Mouse (Mus musculus): ENCODE measurements around the gene Gabrg3. TPM values are rescaled to one million over a fixed set of nuclear protein-coding genes. Genes with fewer than 3 reads are reported as not detected.
A peak's percentile ranks its signal among the peaks of the same experiment; 100 is the strongest.

Gabrg3 gene
- polyA plus RNA-seq (2014; fragmentation: Nextera tagmentation; extraction: Ambion mirVana), result 0.09 and 0.43 TPM in 2 replicates

GRCm38 (mm10) chr7:57386517-57387340 lies at the start of gene Gabrg3:
TSS of gene Gabrg3 (minus strand) at chr7:57387188.
- ATAC-seq (replicated peaks; ENCODE audit: low FRiP score), result no peak
- peaks cover 23% of the 10 kb centered on the region for H3K27me3 ChIP-seq (replicated peaks; ENCODE audit: control insufficient read depth, insufficient read depth, low read length)
- H3K9ac ChIP-seq (ENCODE audit: low read depth, low read length), result no peak within 1 kb of the TSS
- no peak for DNase-seq (ENCODE audit: low spot score)
- H3K9me3 ChIP-seq (ENCODE audit: control insufficient read depth, low read length), result no peaks in the 10 kb centered on the region
- no peaks in the 10 kb centered on the region for H3K36me3 ChIP-seq (ENCODE audit: control insufficient read depth, insufficient read depth, low read length)
- H3K4me1 ChIP-seq (replicated peaks; ENCODE audit: control insufficient read depth, insufficient read depth, low read length), result no peaks in the 10 kb centered on the region
- peak within 1 kb of the TSS; percentile 76 for H3K4me2 ChIP-seq
- WGBS, result 4% methylated on average over 70 of the region's 71 CpGs
- H3K4me3 ChIP-seq (ENCODE audit: low read depth, low read length), result peak within 1 kb of the TSS; percentile 47
- no peak within 1 kb of the TSS for H3K27ac ChIP-seq (ENCODE audit: low read depth, low read length)

- Histone ChIP-seq H3K27me3 (replicated peaks; ENCODE audit: control insufficient read depth, insufficient read depth, low read length) (no peaks in the 10 kb centered on the region), H3K36me3 (ENCODE audit: control insufficient read depth, insufficient read depth, low read length) (no peaks in the 10 kb centered on the region), H3K9ac (ENCODE audit: low read depth, low read length) (no peak overlapping the region), H3K4me2 (no peak overlapping the region), H3K9me3 (ENCODE audit: control insufficient read depth, low read length) (no peaks in the 10 kb centered on the region), H3K4me3 (ENCODE audit: low read depth, low read length) (no peak overlapping the region), H3K27ac (ENCODE audit: low read depth, low read length) (no peak overlapping the region), H3K4me1 (replicated peaks; ENCODE audit: control insufficient read depth, insufficient read depth, low read length) (no peaks in the 10 kb centered on the region)
- no peak for DNase-seq (ENCODE audit: low spot score)
- WGBS, result 81% methylated on average over 1 of the region's 1 CpGs
- ATAC-seq (replicated peaks; ENCODE audit: low FRiP score), result no peak
These were observed 35.7 kb upstream of the Gabrg3 start for GRCm38 (mm10) chr7:57422675-57423074.

- WGBS, result 67% methylated on average over 1 of the region's 1 CpGs
- ATAC-seq (replicated peaks; ENCODE audit: low FRiP score), result no peak
- no peaks in the 10 kb centered on the region for H3K27me3 ChIP-seq (replicated peaks; ENCODE audit: control insufficient read depth, insufficient read depth, low read length)
- no peaks in the 10 kb centered on the region for H3K36me3 ChIP-seq (ENCODE audit: control insufficient read depth, insufficient read depth, low read length)
- no peak overlapping the region for H3K27ac ChIP-seq (ENCODE audit: low read depth, low read length)
- no peak for DNase-seq (ENCODE audit: low spot score)
- no peak overlapping the region for H3K4me2 ChIP-seq
- H3K4me1 ChIP-seq (replicated peaks; ENCODE audit: control insufficient read depth, insufficient read depth, low read length), result no peaks in the 10 kb centered on the region
- H3K4me3 ChIP-seq (ENCODE audit: low read depth, low read length), result no peak overlapping the region
- H3K9ac ChIP-seq (ENCODE audit: low read depth, low read length), result no peak overlapping the region
- H3K9me3 ChIP-seq (ENCODE audit: control insufficient read depth, low read length), result no peaks in the 10 kb centered on the region
These were observed 34.1 kb upstream of the Gabrg3 start for GRCm38 (mm10) chr7:57421044-57421443.

- Histone ChIP-seq H3K36me3 (ENCODE audit: control insufficient read depth, insufficient read depth, low read length) (no peaks in the 10 kb centered on the region), H3K4me2 (no peak within 1 kb of the TSS), H3K4me3 (ENCODE audit: low read depth, low read length) (no peak within 1 kb of the TSS), H3K9ac (ENCODE audit: low read depth, low read length) (no peak within 1 kb of the TSS), H3K9me3 (ENCODE audit: control insufficient read depth, low read length) (no peaks in the 10 kb centered on the region), H3K4me1 (replicated peaks; ENCODE audit: control insufficient read depth, insufficient read depth, low read length) (no peaks in the 10 kb centered on the region), H3K27ac (ENCODE audit: low read depth, low read length) (no peak within 1 kb of the TSS), H3K27me3 (replicated peaks; ENCODE audit: control insufficient read depth, insufficient read depth, low read length) (no peaks in the 10 kb centered on the region)
- no peak for DNase-seq (ENCODE audit: low spot score)
- 84% methylated on average over 2 of the region's 2 CpGs for WGBS
- no peak for ATAC-seq (replicated peaks; ENCODE audit: low FRiP score)
These were observed 32.4 kb upstream of the Gabrg3 start, which contains the start of gene Gabrb3 for GRCm38 (mm10) chr7:57419392-57419791. TSS of gene Gabrb3 (plus strand) at chr7:57419692.

GRCm38 (mm10) chr7:57412896-57413295 lies 25.9 kb upstream of the Gabrg3 start:
- Histone ChIP-seq H3K9me3 (ENCODE audit: control insufficient read depth, low read length) (no peaks in the 10 kb centered on the region), H3K27ac (ENCODE audit: low read depth, low read length) (no peak overlapping the region), H3K4me2 (no peak overlapping the region), H3K4me3 (ENCODE audit: low read depth, low read length) (no peak overlapping the region), H3K27me3 (replicated peaks; ENCODE audit: control insufficient read depth, insufficient read depth, low read length) (no peaks in the 10 kb centered on the region), H3K36me3 (ENCODE audit: control insufficient read depth, insufficient read depth, low read length) (no peaks in the 10 kb centered on the region), H3K9ac (ENCODE audit: low read depth, low read length) (no peak overlapping the region), H3K4me1 (replicated peaks; ENCODE audit: control insufficient read depth, insufficient read depth, low read length) (no peaks in the 10 kb centered on the region)
- DNase-seq (ENCODE audit: low spot score) (no peak), ATAC-seq (replicated peaks; ENCODE audit: low FRiP score) (no peak)
- WGBS, result 32% methylated on average over 1 of the region's 1 CpGs

- Histone ChIP-seq H3K4me1 (replicated peaks; ENCODE audit: control insufficient read depth, insufficient read depth, low read length) (no peaks in the 10 kb centered on the region), H3K4me3 (ENCODE audit: low read depth, low read length) (no peak overlapping the region), H3K36me3 (ENCODE audit: control insufficient read depth, insufficient read depth, low read length) (no peaks in the 10 kb centered on the region), H3K9me3 (ENCODE audit: control insufficient read depth, low read length) (no peaks in the 10 kb centered on the region), H3K27ac (ENCODE audit: low read depth, low read length) (no peak overlapping the region), H3K4me2 (no peak overlapping the region), H3K27me3 (replicated peaks; ENCODE audit: control insufficient read depth, insufficient read depth, low read length) (no peaks in the 10 kb centered on the region), H3K9ac (ENCODE audit: low read depth, low read length) (no peak overlapping the region)
- DNase-seq (ENCODE audit: low spot score) (no peak), ATAC-seq (replicated peaks; ENCODE audit: low FRiP score) (no peak)
- WGBS, result 83% methylated on average over 4 of the region's 4 CpGs
These were observed 24.2 kb upstream of the Gabrg3 start for GRCm38 (mm10) chr7:57411163-57411562.

GRCm38 (mm10) chr7:57393551-57393950 lies 6.6 kb upstream of the Gabrg3 start:
- Histone ChIP-seq H3K4me3 (ENCODE audit: low read depth, low read length) (no peak overlapping the region), H3K4me1 (replicated peaks; ENCODE audit: control insufficient read depth, insufficient read depth, low read length) (no peaks in the 10 kb centered on the region), H3K36me3 (ENCODE audit: control insufficient read depth, insufficient read depth, low read length) (no peaks in the 10 kb centered on the region), H3K27me3 (replicated peaks; ENCODE audit: control insufficient read depth, insufficient read depth, low read length) (no peaks in the 10 kb centered on the region), H3K4me2 (no peak overlapping the region), H3K9me3 (ENCODE audit: control insufficient read depth, low read length) (no peaks in the 10 kb centered on the region), H3K9ac (ENCODE audit: low read depth, low read length) (no peak overlapping the region), H3K27ac (ENCODE audit: low read depth, low read length) (no peak overlapping the region)
- ATAC-seq (replicated peaks; ENCODE audit: low FRiP score), result no peak
- DNase-seq (ENCODE audit: low spot score), result no peak
- WGBS, result 72% methylated on average over 4 of the region's 4 CpGs

GRCm38 (mm10) chr7:57390046-57390445 lies 3.1 kb upstream of the Gabrg3 start:
- H3K27me3 ChIP-seq (replicated peaks; ENCODE audit: control insufficient read depth, insufficient read depth, low read length), result peaks cover 23% of the 10 kb centered on the region
- 41% methylated on average over 4 of the region's 4 CpGs for WGBS
- no peak overlapping the region for H3K4me2 ChIP-seq
- H3K36me3 ChIP-seq (ENCODE audit: control insufficient read depth, insufficient read depth, low read length), result no peaks in the 10 kb centered on the region
- H3K4me3 ChIP-seq (ENCODE audit: low read depth, low read length), result no peak overlapping the region
- ATAC-seq (replicated peaks; ENCODE audit: low FRiP score), result no peak
- H3K9me3 ChIP-seq (ENCODE audit: control insufficient read depth, low read length), result no peaks in the 10 kb centered on the region
- H3K9ac ChIP-seq (ENCODE audit: low read depth, low read length), result no peak overlapping the region
- no peaks in the 10 kb centered on the region for H3K4me1 ChIP-seq (replicated peaks; ENCODE audit: control insufficient read depth, insufficient read depth, low read length)
- no peak for DNase-seq (ENCODE audit: low spot score)
- no peak overlapping the region for H3K27ac ChIP-seq (ENCODE audit: low read depth, low read length)

- peaks cover 23% of the 10 kb centered on the region for H3K27me3 ChIP-seq (replicated peaks; ENCODE audit: control insufficient read depth, insufficient read depth, low read length)
- H3K27ac ChIP-seq (ENCODE audit: low read depth, low read length), result no peak overlapping the region
- H3K4me2 ChIP-seq, result peak overlapping the region; percentile 76
- H3K9me3 ChIP-seq (ENCODE audit: control insufficient read depth, low read length), result no peaks in the 10 kb centered on the region
- peak overlapping the region; percentile 47; the same call in 1 of the 2 replicates for H3K4me3 ChIP-seq (ENCODE audit: low read depth, low read length)
- H3K4me1 ChIP-seq (replicated peaks; ENCODE audit: control insufficient read depth, insufficient read depth, low read length), result no peaks in the 10 kb centered on the region
- 24% methylated on average over 6 of the region's 6 CpGs for WGBS
- no peak overlapping the region for H3K9ac ChIP-seq (ENCODE audit: low read depth, low read length)
- DNase-seq (ENCODE audit: low spot score) (no peak), ATAC-seq (replicated peaks; ENCODE audit: low FRiP score) (no peak)
- H3K36me3 ChIP-seq (ENCODE audit: control insufficient read depth, insufficient read depth, low read length), result no peaks in the 10 kb centered on the region
These were observed 310 bp upstream of the Gabrg3 start for GRCm38 (mm10) chr7:57387341-57387654.

Measured in liver, embryonic 11.5 days (tissue).